Mouse (Mus musculus) adipocyte (in vitro differentiated cells): Measurements from ENCODE around the gene Gm13285.
A peak's percentile ranks its signal among the peaks of the same experiment; 100 is the strongest.
"Not testable (repeated sequence)": the region's sequence is repeated elsewhere in the genome, so short reads cannot be mapped to it uniquely, and the experiment has no call there.

Experiments used
- DNase-seq: peaks from one replicate; pipeline ENCODE4 v3.0.0-alpha.2; 2016; ENCODE audit warnings: low spot score

Gm13285 gene

DNA sequence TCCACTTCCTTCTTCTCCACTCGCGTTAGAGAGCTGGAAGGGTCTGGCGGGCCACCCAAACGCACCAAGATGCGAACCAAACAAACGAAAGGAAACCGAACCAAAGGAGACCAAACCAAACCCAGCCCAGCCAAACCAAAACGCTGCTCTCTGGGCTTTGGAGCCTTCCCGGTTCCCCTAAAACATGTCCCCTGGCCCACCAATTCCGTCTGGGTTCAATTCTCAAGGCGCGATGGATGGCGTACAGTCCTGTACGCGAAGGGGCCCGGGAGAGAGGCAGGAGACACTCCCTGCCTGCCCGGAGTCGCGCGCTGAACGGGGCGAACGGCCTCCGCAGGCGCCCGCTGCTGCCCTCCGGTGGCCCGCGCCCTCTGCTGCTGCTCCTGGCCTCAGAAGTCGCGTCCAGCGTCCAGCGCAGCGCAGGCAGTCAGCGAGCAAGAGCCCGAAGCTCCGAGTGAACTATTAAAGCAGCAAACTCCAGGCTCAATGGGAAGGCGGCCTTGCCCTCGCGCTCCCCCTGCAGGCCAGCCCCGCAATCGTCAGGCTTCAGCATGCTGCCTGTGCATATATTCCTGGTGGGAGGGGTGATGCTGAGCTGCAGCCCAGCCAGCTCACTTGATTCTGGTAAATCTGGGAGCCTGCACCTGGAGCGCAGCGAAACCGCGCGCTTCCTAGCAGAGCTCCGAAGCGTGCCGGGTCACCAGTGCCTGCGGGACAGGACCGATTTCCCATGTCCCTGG is 5.4 kb upstream of the Gm13285 start, which contains the start of gene Gm13275:
Gm13275 (plus strand) TSS at position 552 of the 740 bp plus-strand sequence.
- not testable (repeated sequence) for DNase-seq

DNA sequence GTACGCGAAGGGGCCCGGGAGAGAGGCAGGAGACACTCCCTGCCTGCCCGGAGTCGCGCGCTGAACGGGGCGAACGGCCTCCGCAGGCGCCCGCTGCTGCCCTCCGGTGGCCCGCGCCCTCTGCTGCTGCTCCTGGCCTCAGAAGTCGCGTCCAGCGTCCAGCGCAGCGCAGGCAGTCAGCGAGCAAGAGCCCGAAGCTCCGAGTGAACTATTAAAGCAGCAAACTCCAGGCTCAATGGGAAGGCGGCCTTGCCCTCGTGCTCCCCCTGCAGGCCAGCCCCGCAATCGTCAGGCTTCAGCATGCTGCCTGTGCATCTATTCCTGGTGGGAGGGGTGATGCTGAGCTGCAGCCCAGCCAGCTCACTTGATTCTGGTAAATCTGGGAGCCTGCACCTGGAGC is 2.4 kb upstream of the Gm13285 start, which contains the start of gene Gm13279:
Gm13279 (plus strand) TSS at position 301 of the 400 bp plus-strand sequence.
- DNase-seq, result not testable (repeated sequence)

DNA sequence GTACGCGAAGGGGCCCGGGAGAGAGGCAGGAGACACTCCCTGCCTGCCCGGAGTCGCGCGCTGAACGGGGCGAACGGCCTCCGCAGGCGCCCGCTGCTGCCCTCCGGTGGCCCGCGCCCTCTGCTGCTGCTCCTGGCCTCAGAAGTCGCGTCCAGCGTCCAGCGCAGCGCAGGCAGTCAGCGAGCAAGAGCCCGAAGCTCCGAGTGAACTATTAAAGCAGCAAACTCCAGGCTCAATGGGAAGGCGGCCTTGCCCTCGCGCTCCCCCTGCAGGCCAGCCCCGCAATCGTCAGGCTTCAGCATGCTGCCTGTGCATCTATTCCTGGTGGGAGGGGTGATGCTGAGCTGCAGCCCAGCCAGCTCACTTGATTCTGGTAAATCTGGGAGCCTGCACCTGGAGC is 3.5 kb downstream of the Gm13285 start, which contains the start of gene Gm13287:
Gm13287 (plus strand) TSS at position 301 of the 400 bp plus-strand sequence.
- DNase-seq, result not testable (repeated sequence)

DNA sequence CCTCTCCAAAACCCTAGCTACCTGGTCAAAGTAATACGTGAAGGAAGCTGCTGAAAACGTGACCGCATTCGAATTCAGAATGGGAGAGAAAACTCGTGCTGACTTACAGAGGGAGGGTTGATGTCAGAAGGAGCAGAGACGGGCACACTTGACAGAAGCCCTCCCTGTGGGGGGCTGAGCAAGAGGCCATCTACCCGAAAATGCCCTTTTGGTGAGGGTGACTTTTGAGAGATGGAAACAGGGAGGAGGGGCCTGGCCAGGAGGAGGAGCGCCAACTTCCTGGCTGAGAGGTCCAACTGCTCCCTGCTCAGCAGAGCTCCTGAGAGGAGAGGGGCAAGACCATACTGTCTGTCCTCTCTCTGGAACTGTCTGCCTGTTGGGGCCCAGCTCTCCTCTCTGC is 5.8 kb downstream of the Gm13285 start, which contains the start of gene Gm13288:
Gm13288 (plus strand) TSS at position 301 of the 400 bp plus-strand sequence.
- DNase-seq, result not testable (repeated sequence)

DNA sequence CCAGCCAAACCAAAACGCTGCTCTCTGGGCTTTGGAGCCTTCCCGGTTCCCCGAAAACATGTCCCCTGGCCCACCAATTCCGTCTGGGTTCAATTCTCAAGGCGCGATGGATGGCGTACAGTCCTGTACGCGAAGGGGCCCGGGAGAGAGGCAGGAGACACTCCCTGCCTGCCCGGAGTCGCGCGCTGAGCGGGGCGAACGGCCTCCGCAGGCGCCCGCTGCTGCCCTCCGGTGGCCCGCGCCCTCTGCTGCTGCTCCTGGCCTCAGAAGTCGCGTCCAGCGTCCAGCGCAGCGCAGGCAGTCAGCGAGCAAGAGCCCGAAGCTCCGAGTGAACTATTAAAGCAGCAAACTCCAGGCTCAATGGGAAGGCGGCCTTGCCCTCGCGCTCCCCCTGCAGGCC is 6.3 kb downstream of the Gm13285 start:
- not testable (repeated sequence) for DNase-seq

DNA sequence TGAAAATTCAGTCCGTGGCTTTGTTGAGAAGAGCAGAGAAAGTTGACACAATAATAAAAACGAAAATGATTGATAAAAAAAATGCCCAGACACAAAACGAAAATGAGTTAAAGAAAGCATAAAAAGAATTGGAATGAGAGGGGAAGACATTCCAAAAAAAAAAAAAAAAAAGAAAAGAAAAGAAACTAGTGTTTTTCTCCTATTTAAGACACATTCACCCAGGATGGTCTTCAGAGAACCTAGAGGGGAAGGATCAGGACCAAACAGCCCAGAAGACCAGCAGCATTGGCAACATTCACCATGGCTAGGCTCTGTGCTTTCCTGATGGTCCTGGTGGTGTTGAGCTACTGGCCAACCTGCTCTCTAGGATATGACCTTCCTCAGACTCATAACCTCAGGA is 16.5 kb downstream of the Gm13285 start, which contains the start of gene Ifna7:
Ifna7 (plus strand) TSS at position 301 of the 400 bp plus-strand sequence.
- no peak for DNase-seq

DNA sequence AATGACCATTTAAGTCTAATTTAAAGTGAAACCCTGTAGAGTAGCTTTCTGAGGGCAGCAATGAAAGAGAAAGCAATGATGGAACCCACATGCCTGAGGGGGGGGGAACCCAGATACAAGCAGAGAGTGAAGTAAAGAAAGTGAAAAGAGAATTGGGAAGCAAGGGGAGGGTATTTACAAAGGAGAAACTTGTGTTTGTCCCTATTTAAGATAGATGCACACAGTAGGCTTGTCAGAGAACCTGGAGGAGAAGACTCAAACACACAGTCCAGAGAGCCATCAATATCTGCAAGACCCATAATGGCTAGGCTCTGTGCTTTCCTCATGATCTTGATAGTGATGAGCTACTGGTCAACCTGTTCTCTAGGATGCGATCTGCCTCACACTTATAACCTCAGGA is 20.2 kb downstream of the Gm13285 start, which contains the start of gene Ifna11:
Ifna11 (plus strand) TSS at position 301 of the 400 bp plus-strand sequence.
- DNase-seq, result no peak

DNA sequence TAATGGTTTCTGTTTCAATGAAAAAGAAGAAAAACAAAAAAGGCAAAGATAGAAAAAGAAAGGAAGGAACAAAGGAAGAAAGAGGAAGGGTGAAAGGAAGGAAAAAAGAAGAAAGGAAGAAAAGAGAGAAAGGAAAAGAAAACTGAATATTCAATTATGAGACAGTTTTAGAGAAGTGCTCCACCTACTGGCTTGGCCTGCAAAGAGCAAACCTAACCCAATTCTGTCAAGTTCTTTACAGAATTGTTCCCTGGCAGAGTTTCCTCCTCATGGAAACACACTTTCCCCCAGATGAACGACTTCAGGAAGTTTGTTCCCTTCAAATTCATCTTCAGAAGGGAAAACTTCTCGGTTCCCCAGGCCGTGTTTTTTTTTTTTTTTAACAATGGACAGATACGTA is 23.5 kb downstream of the Gm13285 start:
- DNase-seq, result peak; percentile 27

DNA sequence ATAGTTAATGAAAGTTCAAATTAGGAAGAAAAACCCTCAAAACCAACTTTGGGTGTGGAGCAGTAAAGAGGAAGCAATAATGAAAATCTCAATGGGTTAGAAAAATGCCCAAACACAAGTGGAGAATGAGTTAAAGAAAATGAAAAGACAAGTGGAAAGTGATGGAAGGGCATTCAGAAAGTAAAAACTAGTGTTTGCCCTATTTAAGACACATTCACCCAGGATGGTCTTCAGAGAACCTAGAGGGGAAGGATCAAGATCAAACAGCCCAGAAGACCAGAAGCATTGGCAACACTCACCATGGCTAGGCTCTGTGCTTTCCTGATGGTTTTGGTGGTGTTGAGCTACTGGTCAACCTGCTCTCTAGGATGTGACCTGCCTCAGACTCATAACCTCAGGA is 27.7 kb downstream of the Gm13285 start, which contains the start of gene Ifna6:
Ifna6 (plus strand) TSS at position 301 of the 400 bp plus-strand sequence.
- DNase-seq, result not testable (repeated sequence)

DNA sequence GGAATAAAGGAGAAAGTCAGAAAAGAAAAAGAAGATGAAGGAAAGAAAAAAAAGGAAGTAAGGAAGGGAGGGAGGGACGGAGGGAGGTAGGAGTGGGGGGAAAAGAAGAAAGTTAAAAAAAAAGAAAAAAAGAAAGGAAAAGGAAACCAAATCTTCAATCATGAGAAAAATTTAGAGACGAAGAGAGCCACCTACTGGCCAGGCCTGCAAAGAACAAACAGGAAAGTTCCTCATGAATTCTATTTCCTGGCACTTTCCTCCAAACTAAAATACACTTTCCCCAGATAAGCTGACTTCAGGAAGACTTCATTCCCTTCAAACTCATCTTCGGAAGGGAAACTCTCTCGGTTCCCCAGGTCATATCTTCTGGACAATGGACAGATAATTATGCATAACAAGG is 31.1 kb downstream of the Gm13285 start:
- peak; percentile 39 for DNase-seq

DNA sequence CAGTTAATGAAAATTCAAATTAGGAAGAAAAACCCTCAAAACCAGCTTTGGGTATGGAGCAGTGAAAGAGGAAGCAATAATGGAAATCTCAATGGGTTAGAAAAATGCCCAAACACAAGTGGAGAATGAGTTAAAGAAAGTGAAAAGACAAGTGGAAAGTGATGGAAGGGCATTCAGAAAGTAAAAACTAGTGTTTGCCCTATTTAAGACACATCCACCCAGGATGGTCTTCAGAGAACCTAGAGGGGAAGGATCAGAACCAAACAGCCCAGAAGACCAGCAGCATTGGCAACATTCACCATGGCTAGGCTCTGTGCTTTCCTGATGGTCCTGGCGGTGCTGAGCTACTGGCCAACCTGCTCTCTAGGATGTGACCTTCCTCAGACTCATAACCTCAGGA is 35.8 kb downstream of the Gm13285 start, which contains the start of gene Ifna5:
Ifna5 (plus strand) TSS at position 301 of the 400 bp plus-strand sequence.
- not testable (repeated sequence) for DNase-seq

DNA sequence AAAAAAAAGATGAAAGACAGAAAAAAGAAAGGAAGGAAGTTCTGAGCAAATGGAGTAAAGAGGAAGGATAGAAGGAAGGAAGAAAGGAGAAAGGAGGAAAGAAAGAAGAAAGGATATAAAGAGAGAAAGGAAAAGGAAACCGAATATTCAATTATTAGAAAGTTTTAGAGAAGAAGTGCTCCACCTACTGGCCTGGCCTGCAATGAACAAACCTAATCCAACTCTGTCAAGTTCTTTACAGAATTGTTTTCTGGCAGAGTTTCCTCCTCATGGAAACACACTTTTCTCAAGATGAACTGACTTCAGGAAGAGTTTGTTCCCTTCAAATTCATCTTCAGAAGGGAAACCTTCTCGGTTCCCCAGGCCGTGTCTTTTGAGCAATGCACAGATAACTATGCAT is 39.4 kb downstream of the Gm13285 start:
- DNase-seq, result peak; percentile 23

DNA sequence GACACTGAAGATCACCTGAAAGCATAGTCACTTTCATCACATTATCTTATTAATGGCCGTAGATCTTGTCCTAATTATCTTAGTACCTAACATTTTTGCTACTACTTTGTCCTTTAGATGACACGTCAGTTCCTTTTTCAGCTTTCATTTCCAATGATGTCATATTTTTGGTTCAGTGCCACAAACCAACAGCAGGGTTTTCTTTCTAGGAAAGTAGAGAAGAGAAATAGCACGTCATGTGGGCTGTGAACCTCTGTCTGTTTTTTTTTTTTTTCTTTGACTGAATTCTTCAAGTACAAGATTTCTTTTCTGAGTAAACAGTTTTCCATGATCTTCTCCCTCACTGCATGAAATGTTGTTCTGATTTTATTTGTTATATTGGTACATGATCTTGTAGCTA is 40.6 kb downstream of the Gm13285 start:
- DNase-seq, result no peak

DNA sequence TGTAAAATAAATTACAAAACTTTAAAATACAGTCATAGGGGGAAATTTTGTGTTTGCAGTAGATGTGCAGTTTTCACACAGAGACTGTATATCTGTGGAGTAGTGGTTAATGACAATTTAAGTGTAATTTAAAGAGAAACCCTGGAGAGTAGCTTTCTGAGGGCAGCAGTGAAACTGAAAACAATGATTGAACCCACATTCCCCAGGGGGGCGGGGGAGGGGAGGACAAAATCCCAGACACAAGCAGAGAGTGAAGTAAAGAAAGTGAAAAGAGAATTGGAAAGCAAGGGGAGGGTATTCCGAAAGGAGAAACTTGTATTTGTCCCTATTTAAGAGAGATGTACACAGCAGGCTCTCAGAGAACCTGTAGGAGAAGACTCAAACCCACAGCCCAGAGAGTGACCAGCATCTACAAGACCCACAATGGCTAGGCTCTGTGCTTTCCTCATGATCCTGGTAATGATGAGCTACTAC is 42.0 kb downstream of the Gm13285 start, which contains the start of gene Ifna4:
Ifna4 (plus strand) TSS at position 424 of the 474 bp plus-strand sequence.
- DNase-seq, result no peak

DNA sequence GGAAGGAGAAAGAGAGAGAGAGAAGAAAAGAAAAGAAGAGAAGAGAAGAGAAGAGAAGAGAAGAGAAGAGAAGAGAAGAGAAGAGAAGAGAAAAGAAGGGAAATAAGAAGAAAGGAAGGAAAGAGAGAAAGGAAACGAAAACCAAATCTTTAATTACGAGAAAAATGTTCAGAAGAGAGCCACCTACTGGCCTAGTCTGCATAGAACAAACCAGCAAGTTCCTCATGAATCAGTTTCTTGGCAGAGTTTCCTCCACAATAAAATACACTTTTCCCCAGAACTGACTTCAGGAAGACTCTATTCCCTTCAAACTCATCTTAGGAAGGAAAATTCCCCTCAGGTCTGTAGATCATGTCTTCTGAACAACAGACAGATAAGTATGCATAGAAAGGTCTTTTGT is 45.9 kb downstream of the Gm13285 start:
- DNase-seq, result peak; percentile 14

DNA sequence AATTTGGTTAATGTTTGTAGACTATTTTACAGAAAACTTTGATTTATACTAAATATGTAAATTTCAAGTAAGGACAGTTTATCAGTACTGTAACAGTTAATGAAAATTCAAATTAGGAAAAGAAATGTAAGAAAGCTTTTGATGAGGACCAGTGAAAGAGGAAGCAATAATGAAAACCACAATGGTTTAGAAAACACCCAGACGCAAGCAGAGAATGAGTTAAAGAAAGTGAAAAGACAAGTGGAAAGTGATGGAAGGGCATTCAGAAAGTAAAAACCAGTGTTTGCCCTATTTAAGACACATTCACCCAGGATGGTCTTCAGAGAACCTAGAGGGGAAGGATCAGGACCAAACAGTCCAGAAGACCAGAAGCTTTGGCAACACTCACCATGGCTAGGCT is 50.2 kb downstream of the Gm13285 start, which contains the start of gene Ifna1:
Ifna1 (plus strand) TSS at position 390 of the 400 bp plus-strand sequence.
- DNase-seq, result no peak
